Comparison of ENCODE assay signal across 18 mouse cellular contexts in genomic region chr3:156929062-156929397, GRCm38 (mm10).
A peak's percentile ranks its signal among the peaks of the same experiment; 100 is the strongest.
DNase-seq lines count a peak whose midpoint lies in the region; ATAC-seq lines count a peak whose summit lies in the region.
"Had no signal": no experiment of that assay in that cellular context is flagged by ENCODE, and none has a peak within 500 bp of the region (broad histone marks: within the 10 kb centered on the region; RNA-seq: fewer than 3 reads in every experiment).

No protein-coding gene starts in this region.

- H3K9me3 ChIP-seq in forebrain, embryonic 15.5 days: no peaks in the 10 kb centered on the region
- H3K9me3 ChIP-seq in forebrain, embryonic 11.5 days (ENCODE audit: control insufficient read depth, low read length): no peaks in the 10 kb centered on the region
- H3K9me3 ChIP-seq: hindbrain, embryonic 12.5 days; intestine, embryonic 15.5 days; limb, embryonic 13.5 days; midbrain, embryonic 10.5 days; stomach, embryonic 15.5 days had no signal

- H3K4me3 ChIP-seq in forebrain, embryonic 15.5 days: no peak overlapping the region
- no peak overlapping the region for H3K4me3 ChIP-seq in forebrain, embryonic 11.5 days (ENCODE audit: low read depth, low read length)
- H3K4me3 ChIP-seq: hindbrain, embryonic 12.5 days; intestine, embryonic 15.5 days; limb, embryonic 13.5 days; midbrain, embryonic 10.5 days; stomach, embryonic 15.5 days had no signal

- H3K36me3 ChIP-seq in forebrain, embryonic 15.5 days: no peaks in the 10 kb centered on the region
- H3K36me3 ChIP-seq in forebrain, embryonic 11.5 days (ENCODE audit: control insufficient read depth, insufficient read depth, low read length): no peaks in the 10 kb centered on the region
- H3K36me3 ChIP-seq: hindbrain, embryonic 12.5 days; intestine, embryonic 15.5 days; limb, embryonic 13.5 days; midbrain, embryonic 10.5 days; stomach, embryonic 15.5 days had no signal

- 0 out of 2 replicates have a peak, but pooled peaks have one; percentile 38 for ATAC-seq in forebrain, embryonic 15.5 days (replicated peaks)
- no peak for ATAC-seq in forebrain, embryonic 11.5 days (replicated peaks; ENCODE audit: low FRiP score)
- ATAC-seq: intestine, embryonic 15.5 days had no signal

- no peak for DNase-seq in forebrain, embryonic 11.5 days (ENCODE audit: low spot score)
- peak; percentile 41 to 56 for DNase-seq in left cerebral cortex, postnatal 14 days (ENCODE audit: low spot score in 2 of 2)
- no peak for DNase-seq in left cerebral cortex, adult 18-20 months (ENCODE audit: low spot score in 2 of 2)
- peak; percentile 89 for DNase-seq in brain, adult 2 months (ENCODE audit: low read depth, low spot score)
- DNase-seq in layer of hippocampus, adult 8-10 months (ENCODE audit: low spot score in 2 of 2): peak; percentile 60 to 69
- no peak for DNase-seq in embryo, embryonic 9.5 days (ENCODE audit: extremely low spot score)
- DNase-seq: adrenal gland, adult 8-10 months; B cell, adult 2 months; gastrocnemius, postnatal 14 days; kidney, postnatal 4 days; spleen, adult 18-20 months had no signal

- no peak overlapping the region for H3K27ac ChIP-seq in forebrain, embryonic 15.5 days (replicated peaks)
- no peak overlapping the region for H3K27ac ChIP-seq in forebrain, embryonic 11.5 days (ENCODE audit: low read depth, low read length)
- H3K27ac ChIP-seq: hindbrain, embryonic 12.5 days; intestine, embryonic 15.5 days; limb, embryonic 13.5 days; liver, embryonic 14.5 days; midbrain, embryonic 10.5 days; stomach, embryonic 15.5 days had no signal

- no peak overlapping the region for H3K9ac ChIP-seq in forebrain, embryonic 15.5 days (replicated peaks)
- H3K9ac ChIP-seq in forebrain, embryonic 11.5 days (ENCODE audit: low read length): no peak overlapping the region
- H3K9ac ChIP-seq: hindbrain, embryonic 12.5 days; intestine, embryonic 15.5 days; limb, embryonic 13.5 days; liver, embryonic 14.5 days; stomach, embryonic 15.5 days had no signal

- no peaks in the 10 kb centered on the region for H3K27me3 ChIP-seq in forebrain, embryonic 15.5 days
- no peaks in the 10 kb centered on the region for H3K27me3 ChIP-seq in forebrain, embryonic 11.5 days (ENCODE audit: control insufficient read depth, insufficient read depth, low read length)
- H3K27me3 ChIP-seq: hindbrain, embryonic 12.5 days; intestine, embryonic 15.5 days; limb, embryonic 13.5 days; stomach, embryonic 15.5 days had no signal

- WGBS in forebrain, embryonic 15.5 days: 67% methylated on average over 3 of the region's 3 CpGs
- WGBS in forebrain, embryonic 11.5 days: 86% methylated on average over 3 of the region's 3 CpGs

- no peaks in the 10 kb centered on the region; the same call in 1 of the 2 replicates for H3K4me1 ChIP-seq in forebrain, embryonic 15.5 days
- H3K4me1 ChIP-seq in forebrain, embryonic 11.5 days (replicated peaks; ENCODE audit: control insufficient read depth, insufficient read depth, low read length): no peaks in the 10 kb centered on the region
- H3K4me1 ChIP-seq: hindbrain, embryonic 12.5 days; intestine, embryonic 15.5 days; limb, embryonic 13.5 days; midbrain, embryonic 10.5 days; stomach, embryonic 15.5 days had no signal

- no peak overlapping the region for H3K4me2 ChIP-seq in forebrain, embryonic 15.5 days (replicated peaks)
- no peak overlapping the region for H3K4me2 ChIP-seq in forebrain, embryonic 11.5 days (ENCODE audit: low read depth, low read length, severe bottlenecking)
- H3K4me2 ChIP-seq: hindbrain, embryonic 12.5 days; intestine, embryonic 15.5 days; limb, embryonic 13.5 days; stomach, embryonic 15.5 days had no signal

- intact Hi-C loops in left cerebral cortex, postnatal 14 days (cut with DNase I): no loop called here

Comparison
In these comparisons a context has a peak if more than half of its experiments do, and no peak if none do; other contexts are left out.
1. DNase-seq: peak in left cerebral cortex, postnatal 14 days (2 of 2), brain, adult 2 months (single experiment) and layer of hippocampus, adult 8-10 months (2 of 2); none in forebrain, embryonic 11.5 days (single experiment), left cerebral cortex, adult 18-20 months (0 of 2) and embryo, embryonic 9.5 days (single experiment).